Mouse (Mus musculus) liver, postnatal 0 days (tissue): ENCODE results near the gene Emc10. TPM values are rescaled to one million over a fixed set of nuclear protein-coding genes. Genes with fewer than 3 reads are reported as not detected.

Source experiments
- ATAC-seq: fragments of 200-750 bp; cut with Nextera tagmentation; 2 replicates; pipeline ENCODE4 v1.8.0; 2017; ENCODE audit warnings: mild to moderate bottlenecking, moderate library complexity
- DNase-seq: peaks from one replicate; pipeline ENCODE4 v3.0.0-alpha.2; 2016
- H3K27ac ChIP-seq: fragments of 300-500 bp; sonication (generic); 2 replicates; pipeline ENCODE4 v1.5.1; 2014; ENCODE audit warnings: antibody characterized with exemption, moderate library complexity, mild to moderate bottlenecking, low read depth
- H3K27me3 ChIP-seq: fragments of 300-500 bp; sonication (generic); 2 replicates; pipeline ENCODE4 v1.6.1; 2014; ENCODE audit warnings: low read length, control low read depth, mixed read lengths; ENCODE audit not compliant: insufficient read depth
- H3K36me3 ChIP-seq: fragments of 300-500 bp; sonication (generic); replicated peaks from 2 replicates; pipeline ENCODE4 v1.6.1; 2014; ENCODE audit warnings: mild to moderate bottlenecking, control low read depth, low read length, moderate library complexity, mixed read lengths; ENCODE audit not compliant: insufficient read depth
- H3K4me1 ChIP-seq: fragments of 300-500 bp; sonication (generic); 2 replicates; pipeline ENCODE4 v1.6.1; 2014; ENCODE audit warnings: antibody characterized with exemption, mild to moderate bottlenecking, control low read depth; ENCODE audit not compliant: insufficient read depth
- H3K4me2 ChIP-seq: fragments of 300-500 bp; sonication (generic); 2 replicates; pipeline ENCODE4 v1.6.1; 2014; ENCODE audit warnings: low read depth, mild to moderate bottlenecking, low read length, moderate library complexity, mixed read lengths
- H3K4me3 ChIP-seq: fragments of 300-500 bp; sonication (generic); 2 replicates; pipeline ENCODE4 v1.5.1; 2014; ENCODE audit warnings: low read depth, low read length
- H3K9ac ChIP-seq: fragments of 300-500 bp; sonication (generic); replicated peaks from 2 replicates; pipeline ENCODE4 v1.6.1; 2014; ENCODE audit warnings: mild to moderate bottlenecking, moderate library complexity
- H3K9me3 ChIP-seq: fragments of 300-500 bp; sonication (generic); 2 replicates; pipeline ENCODE4 v1.6.1; 2016; ENCODE audit warnings: mild to moderate bottlenecking, control low read depth, low read length, mixed read lengths
- CTCF ChIP-seq: sonication (generic); IDR thresholded peaks from 2 replicates; pipeline ENCODE4 v1.5.1; 2016; ENCODE audit warnings: antibody characterized with exemption, low read depth
- EP300 ChIP-seq: IDR thresholded peaks from 2 replicates; pipeline ENCODE4 v1.6.1; 2016; ENCODE audit warnings: antibody characterized with exemption, low read depth, mild to moderate bottlenecking
- WGBS: fragments of 180-500 bp; shearing (Covaris S2); extraction: QIAGEN DNeasy Blood & Tissue Kit; methylation state at CpG from one replicate; pipeline ENCODE4 v1.1.7; 2014; ENCODE audit not compliant: insufficient replicate concordance; 5-methylcytosine and 5-hydroxymethylcytosine counted together
- polyA plus RNA-seq: library from polyadenylated mRNA; unstranded; fragments of >200 nt; fragmentation: Nextera tagmentation; extraction: Ambion mirVana; gene quantifications from 2 replicates; pipeline ENCODE4 v1.2.1, GENCODE M21; 2015

Emc10 gene
- polyA plus RNA-seq, 1 experiment from 2014 or later, result 32.4 TPM

- no peaks in the 10 kb centered on the region for H3K36me3 ChIP-seq
- ATAC-seq, result no peak
- H3K4me2 ChIP-seq, result no peak overlapping the region
- H3K27me3 ChIP-seq, result no peaks in the 10 kb centered on the region
- no peak for DNase-seq
- H3K27ac ChIP-seq, result no peak overlapping the region
- no peaks in the 10 kb centered on the region for H3K9me3 ChIP-seq
- TF ChIP-seq CTCF (no peak), EP300 (no peak)
- H3K4me1 ChIP-seq, result peaks cover 4% of the 10 kb centered on the region; the same call in 1 of the 2 replicates
- no peak overlapping the region for H3K9ac ChIP-seq
- H3K4me3 ChIP-seq, result no peak overlapping the region
- WGBS, result 7% methylated on average over 3 of the region's 3 CpGs
These were observed 43.1 kb downstream of the Emc10 start for GRCm38 (mm10) chr7:44453256-44453655.

- H3K27me3 ChIP-seq, result peaks cover 49% of the 10 kb centered on the region
- H3K4me3 ChIP-seq, result no peak overlapping the region
- WGBS, result 39% methylated on average over 12 of the region's 12 CpGs
- no peak for TF ChIP-seq EP300
- no peak; the same call in 1 of the 2 replicates for TF ChIP-seq CTCF
- H3K36me3 ChIP-seq, result no peaks in the 10 kb centered on the region
- DNase-seq (no peak), ATAC-seq (no peak)
- H3K27ac ChIP-seq, result no peak overlapping the region
- H3K4me1 ChIP-seq, result no peaks in the 10 kb centered on the region
- no peak overlapping the region for H3K9ac ChIP-seq
- H3K4me2 ChIP-seq, result no peak overlapping the region
- no peaks in the 10 kb centered on the region for H3K9me3 ChIP-seq
These were observed 50.1 kb downstream of the Emc10 start for GRCm38 (mm10) chr7:44446070-44446855.

GRCm38 (mm10) chr7:44445528-44445923 lies 50.8 kb downstream of the Emc10 start:
- DNase-seq (no peak), ATAC-seq (no peak)
- Histone ChIP-seq H3K4me3 (no peak overlapping the region), H3K36me3 (no peaks in the 10 kb centered on the region), H3K4me2 (no peak overlapping the region), H3K27me3 (peaks cover 56% of the 10 kb centered on the region), H3K9me3 (no peaks in the 10 kb centered on the region), H3K27ac (no peak overlapping the region), H3K9ac (no peak overlapping the region), H3K4me1 (no peaks in the 10 kb centered on the region)
- no peak for TF ChIP-seq EP300
- no peak for TF ChIP-seq CTCF
- 7% methylated on average over 7 of the region's 7 CpGs for WGBS

DNA sequence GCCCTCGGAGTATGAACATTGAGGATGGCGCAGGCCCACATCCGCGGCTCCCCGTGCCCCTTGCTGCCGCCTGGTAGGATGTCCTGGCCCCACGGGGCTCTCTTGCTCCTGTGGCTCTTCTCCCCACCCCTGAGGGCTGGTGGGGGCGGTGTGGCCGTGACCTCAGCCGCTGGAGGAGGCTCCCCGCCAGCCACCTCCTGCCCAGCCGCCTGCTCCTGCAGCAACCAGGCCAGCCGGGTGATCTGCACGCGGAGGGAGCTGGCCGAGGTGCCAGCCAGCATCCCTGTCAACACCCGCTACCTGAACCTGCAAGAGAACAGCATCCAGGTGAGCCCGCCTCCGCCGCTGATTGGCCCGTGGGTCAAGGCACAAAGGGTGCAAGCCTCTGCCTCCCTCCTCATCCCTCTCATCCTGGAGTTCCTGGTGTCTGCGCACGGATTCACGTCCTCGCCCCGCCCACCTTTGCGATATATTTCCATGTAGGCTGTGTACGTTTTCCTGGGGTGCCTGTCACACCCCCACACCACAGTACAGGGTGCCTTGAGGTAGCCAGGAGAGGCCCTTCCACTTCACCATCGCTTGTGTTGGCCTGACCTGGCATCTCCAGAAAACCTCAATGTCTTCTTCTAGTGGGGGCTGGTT lies 51.3 kb downstream of the Emc10 start:
- H3K27me3 ChIP-seq, result peaks cover 61% of the 10 kb centered on the region
- H3K27ac ChIP-seq, result no peak overlapping the region
- WGBS, result 8% methylated on average over 26 of the region's 29 CpGs
- ATAC-seq (no peak), DNase-seq (no peak)
- no peaks in the 10 kb centered on the region for H3K36me3 ChIP-seq
- H3K4me2 ChIP-seq, result no peak overlapping the region
- TF ChIP-seq CTCF (no peak), EP300 (no peak)
- H3K4me1 ChIP-seq, result no peaks in the 10 kb centered on the region
- H3K9me3 ChIP-seq, result no peaks in the 10 kb centered on the region
- no peak overlapping the region for H3K4me3 ChIP-seq
- no peak overlapping the region for H3K9ac ChIP-seq

DNA sequence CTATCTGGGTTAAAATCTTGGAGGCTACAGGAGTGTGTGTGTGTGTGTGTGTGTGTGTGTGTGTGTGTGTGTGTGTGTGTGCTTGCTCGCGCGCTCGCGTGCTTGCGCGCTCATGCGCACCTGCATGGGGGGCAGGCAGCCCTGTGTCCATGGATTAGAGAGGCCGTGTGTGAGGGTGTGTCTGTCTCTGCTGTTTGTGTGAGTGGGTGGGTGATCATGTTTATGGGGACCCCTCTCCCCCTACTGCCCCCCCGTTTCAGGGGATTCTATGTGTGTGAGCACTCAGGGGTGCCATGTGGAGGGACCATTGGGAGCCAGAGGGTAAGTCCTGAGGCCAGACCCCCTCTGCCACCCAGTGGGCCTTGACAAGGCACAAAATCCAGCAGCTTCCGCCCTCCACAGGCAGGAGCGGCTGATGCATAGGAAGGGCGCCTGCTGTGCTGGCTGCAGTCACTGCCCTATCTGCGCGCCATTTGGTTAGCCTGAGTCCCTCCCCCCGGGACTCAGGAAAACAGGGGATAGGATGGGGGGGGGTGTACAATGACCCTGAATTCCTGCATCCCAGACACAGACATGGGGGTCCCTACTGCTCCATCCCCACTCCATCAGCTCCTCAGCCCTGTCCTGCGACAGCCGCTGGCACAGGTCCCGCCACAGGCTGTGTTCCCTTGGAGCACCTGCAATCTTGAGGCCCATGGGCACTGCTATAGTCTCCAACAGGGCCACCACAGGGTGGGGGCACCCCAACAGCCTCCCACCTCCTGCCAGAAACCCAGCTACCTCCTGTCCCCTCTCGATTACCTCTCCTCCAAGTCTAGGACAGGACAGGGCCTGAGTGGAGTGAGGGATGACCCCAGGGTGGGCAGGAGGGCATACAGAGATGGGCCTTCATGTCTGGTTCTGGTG lies 52.8 kb downstream of the Emc10 start:
- H3K4me1 ChIP-seq, result no peaks in the 10 kb centered on the region
- H3K9me3 ChIP-seq, result no peaks in the 10 kb centered on the region
- H3K9ac ChIP-seq, result no peak overlapping the region
- no peak overlapping the region for H3K4me3 ChIP-seq
- no peak for DNase-seq
- no peak for ATAC-seq
- TF ChIP-seq EP300, result no peak
- no peak for TF ChIP-seq CTCF
- H3K4me2 ChIP-seq, result no peak overlapping the region
- H3K36me3 ChIP-seq, result no peaks in the 10 kb centered on the region
- H3K27ac ChIP-seq, result no peak overlapping the region
- WGBS, result 11% methylated on average over 20 of the region's 20 CpGs
- H3K27me3 ChIP-seq, result peaks cover 70% of the 10 kb centered on the region

DNA sequence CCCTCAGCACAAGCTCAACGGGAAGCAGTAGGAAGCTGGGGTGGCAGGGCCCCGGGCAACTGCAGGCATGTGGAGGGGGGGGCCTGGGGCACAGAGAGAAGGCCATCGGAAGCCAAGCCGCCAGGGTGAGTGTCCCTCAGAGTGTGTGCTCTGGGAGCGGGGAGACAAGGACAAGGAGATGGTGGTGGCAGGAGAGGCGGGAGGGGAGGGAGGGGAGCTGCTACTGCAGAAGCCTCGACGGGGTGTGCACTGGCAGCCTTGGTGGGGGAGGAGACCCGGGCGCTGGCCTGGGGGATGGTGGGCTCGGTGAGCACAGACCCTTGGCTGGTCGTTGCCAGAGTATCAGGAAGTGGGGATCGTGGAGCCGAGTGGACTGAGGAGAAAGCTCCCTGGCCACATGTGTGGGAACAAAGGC lies 53.9 kb downstream of the Emc10 start:
- no peaks in the 10 kb centered on the region for H3K36me3 ChIP-seq
- H3K4me2 ChIP-seq, result no peak overlapping the region
- H3K27me3 ChIP-seq, result peaks cover 77% of the 10 kb centered on the region
- H3K4me1 ChIP-seq, result no peaks in the 10 kb centered on the region
- DNase-seq, result no peak
- no peak overlapping the region for H3K4me3 ChIP-seq
- TF ChIP-seq CTCF (no peak), EP300 (no peak)
- no peaks in the 10 kb centered on the region for H3K9me3 ChIP-seq
- no peak for ATAC-seq
- 0% methylated on average over 7 of the region's 14 CpGs for WGBS
- H3K27ac ChIP-seq, result no peak overlapping the region
- H3K9ac ChIP-seq, result no peak overlapping the region
